Mouse (Mus musculus): ENCODE measurements around the gene Pcyt2.

DNA sequence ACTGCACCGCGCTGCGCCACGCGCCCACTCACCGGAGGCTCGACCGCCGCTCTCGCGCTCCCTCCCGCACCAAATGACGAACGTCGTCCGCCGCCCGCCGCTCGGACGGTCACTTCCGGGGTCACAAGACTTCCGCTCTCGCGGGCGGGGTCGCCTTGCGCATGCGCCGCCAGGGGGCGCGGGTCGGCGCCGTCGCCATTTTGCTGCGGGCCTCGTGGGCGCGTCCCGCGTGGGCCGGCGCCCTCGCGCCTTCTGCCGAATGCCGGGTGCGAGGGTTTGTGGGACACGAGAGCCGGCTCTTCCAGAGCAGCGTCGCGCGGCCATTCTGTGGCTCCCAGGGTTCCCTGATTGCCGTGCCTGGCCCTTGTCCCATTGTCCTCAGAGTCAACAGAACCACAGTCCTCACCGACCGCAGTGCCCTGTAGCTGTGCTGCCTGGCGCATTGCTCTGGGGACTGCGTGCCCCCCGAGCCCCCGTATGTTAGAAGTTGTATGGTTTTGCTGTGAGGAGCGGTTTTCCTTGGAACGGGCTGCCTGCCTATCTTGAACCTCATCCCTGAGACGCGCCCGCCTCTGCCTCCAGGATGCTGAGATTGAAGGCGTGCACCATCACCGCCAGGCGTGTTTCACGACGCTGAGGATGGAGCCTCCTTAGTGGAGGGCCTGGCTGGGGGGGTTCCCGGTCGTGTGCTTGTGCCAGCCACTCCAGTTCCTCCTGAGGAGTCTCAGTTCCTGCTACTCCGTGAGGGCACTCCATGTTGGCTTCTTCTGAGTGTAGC, 36.1 kb downstream of the Pcyt2 start, which contains the start of gene Arhgdia:
- TF ChIP-seq GATA1 (IDR thresholded peaks at IDR 0.05; ENCODE audit: borderline replicate concordance, low read length) (no peak), FLI1 (IDR thresholded peaks at IDR 0.05; ENCODE audit: low read length) (no peak; the same call in 1 of the 2 replicates)
